Mouse (Mus musculus): ENCODE data around the gene Slc15a3.

DNA sequence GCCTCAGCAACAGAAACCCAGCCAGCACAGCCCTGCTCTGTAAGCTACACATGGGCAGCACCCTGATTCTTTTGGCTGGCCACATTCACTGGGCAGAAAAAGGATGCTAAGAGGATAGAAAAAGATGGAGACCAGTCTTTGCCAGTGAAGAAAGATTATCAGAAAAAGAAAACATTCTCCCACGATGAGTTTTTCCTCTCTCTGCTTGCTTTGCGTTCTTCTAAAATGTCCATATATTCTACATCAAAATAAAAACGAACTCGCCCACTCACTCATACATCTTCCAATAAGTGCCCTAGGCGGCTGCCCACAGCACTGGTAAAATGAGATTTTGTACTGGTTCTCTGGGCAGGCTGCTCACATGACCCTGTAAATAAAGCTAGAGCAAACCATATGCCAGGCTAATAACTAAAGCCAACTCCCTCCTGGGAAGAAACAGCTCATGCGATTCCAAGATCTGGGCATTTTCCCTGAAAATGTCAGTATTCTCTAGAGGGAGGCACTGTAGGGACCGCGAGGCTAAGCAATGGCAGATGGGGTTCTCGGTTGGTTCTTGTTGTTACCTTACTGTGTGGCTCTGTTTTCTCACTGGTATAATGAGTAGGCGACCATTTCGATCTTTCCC, 33.8 kb upstream of the Slc15a3 start:
- TF ChIP-seq POLR2A (IDR thresholded peaks at IDR 0.05; ENCODE audit: borderline replicate concordance, low read depth, low read length) (no peak), CTCF (IDR thresholded peaks at IDR 0.05; ENCODE audit: low read depth, low read length) (no peak)

Measured in bone marrow macrophage, adult 2 months (primary cell).